Mouse (Mus musculus) liver, adult 2 months (tissue): ENCODE data around the gene Tk1.

Experiments used
- CTCF ChIP-seq: fragments of 200-500 bp; IDR thresholded peaks from 2 replicates; pipeline ENCODE4 v1.5.1; 2011; ENCODE audit warnings: low read depth, low read length, control low read depth
- POLR2A ChIP-seq: fragments of 200-500 bp; IDR thresholded peaks from 2 replicates; pipeline ENCODE4 v1.6.1; 2011; ENCODE audit warnings: low read length, control low read depth; ENCODE audit not compliant: insufficient read depth; ENCODE audit errors: extremely low read depth

- TF ChIP-seq POLR2A (no peak), CTCF (no peak)
Measured at GRCm38 (mm10) chr11:117855360-117855759, 29.5 kb upstream of the Tk1 start.
